Mouse (Mus musculus) heart, postnatal 0 days (tissue): ENCODE measurements around the gene Nrxn2.

ENCODE experiments used
- CTCF ChIP-seq: IDR thresholded peaks from 2 replicates; pipeline ENCODE4 v1.5.1; 2016; ENCODE audit warnings: antibody characterized with exemption, control low read depth, low read depth
- EP300 ChIP-seq: IDR thresholded peaks from 2 replicates; pipeline ENCODE4 v1.6.1; 2016; ENCODE audit warnings: antibody characterized with exemption, low read depth

DNA sequence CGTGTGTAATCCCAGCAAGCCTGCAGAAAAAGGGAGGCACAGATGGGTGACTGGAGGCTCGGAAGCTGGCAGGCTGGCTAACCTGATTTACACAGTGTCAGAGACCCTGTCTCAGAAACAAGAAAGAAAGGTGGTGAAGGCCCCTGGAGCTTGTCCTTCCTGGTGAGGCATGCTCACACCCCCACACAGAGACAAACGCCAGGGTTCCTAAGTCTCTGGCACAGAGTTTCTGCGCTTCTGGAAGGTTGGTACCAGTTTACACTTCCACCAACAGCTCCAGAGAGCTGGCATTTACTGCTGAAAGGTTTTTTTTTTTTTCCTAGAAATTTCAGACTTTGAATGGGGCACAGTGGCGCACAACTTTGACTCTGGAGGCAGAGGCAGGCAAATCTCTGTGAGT, 22.3 kb upstream of the Nrxn2 start:
- TF ChIP-seq CTCF, result no peak
- no peak for TF ChIP-seq EP300
